Mouse (Mus musculus) cerebellum, adult 9-11 months (tissue): ENCODE measurements around the gene Tmod3.
"Not testable (repeated sequence)": the region's sequence is repeated elsewhere in the genome, so short reads cannot be mapped to it uniquely, and the experiment has no call there.

Experiments used
- DNase-seq: peaks from one replicate; pipeline ENCODE4 v3.0.0; 2022

Gene Tmod3

DNA sequence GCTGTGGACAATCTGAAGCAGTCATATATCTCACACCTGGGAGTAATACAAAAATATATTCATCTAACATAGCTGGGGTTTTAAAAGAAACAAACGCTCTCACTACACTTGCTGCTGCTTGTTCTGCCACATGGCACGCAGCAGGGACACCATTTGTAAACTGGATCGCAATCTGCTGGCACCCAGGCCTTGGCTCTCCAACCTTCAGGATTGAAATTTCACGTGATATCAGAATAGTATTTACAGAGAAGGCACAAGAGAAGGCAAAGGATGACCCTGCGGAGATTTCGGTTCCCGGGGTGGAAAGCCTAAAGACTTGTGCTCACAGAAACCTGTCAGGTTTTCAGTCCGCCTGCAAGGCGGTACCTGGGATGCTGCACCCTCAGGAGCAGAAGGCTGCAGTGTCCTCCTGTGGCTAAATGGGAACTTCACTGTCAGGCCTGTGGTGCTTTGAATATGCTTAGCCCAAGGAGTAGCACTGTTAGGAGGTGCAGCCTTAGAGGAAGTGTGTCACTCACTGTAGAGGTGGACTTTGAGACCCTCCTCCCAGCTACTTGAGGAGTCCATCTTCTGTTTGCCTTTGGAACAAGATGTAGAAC lies 65.0 kb downstream of the Tmod3 start:
- peak; percentile 84 for DNase-seq

DNA sequence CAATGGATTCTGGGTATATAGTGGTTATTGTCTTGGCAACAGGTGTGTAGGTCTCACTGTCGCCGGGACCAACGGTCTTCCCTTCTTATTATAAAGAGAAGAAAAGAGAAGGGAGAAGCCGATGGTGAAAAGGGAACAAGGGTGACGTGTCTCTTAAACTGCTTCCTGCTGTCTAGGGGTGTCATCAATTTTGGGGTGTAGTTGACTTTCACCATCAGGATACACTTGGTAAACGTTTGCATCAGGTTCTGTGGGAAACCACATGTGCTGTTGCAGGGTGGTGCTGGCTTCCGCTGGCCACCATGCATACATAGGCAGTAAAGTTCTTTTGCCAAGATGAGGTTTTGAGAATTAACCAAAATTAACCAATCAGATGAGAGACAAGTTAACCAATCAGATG lies 71.2 kb downstream of the Tmod3 start:
- DNase-seq: not testable (repeated sequence)

DNA sequence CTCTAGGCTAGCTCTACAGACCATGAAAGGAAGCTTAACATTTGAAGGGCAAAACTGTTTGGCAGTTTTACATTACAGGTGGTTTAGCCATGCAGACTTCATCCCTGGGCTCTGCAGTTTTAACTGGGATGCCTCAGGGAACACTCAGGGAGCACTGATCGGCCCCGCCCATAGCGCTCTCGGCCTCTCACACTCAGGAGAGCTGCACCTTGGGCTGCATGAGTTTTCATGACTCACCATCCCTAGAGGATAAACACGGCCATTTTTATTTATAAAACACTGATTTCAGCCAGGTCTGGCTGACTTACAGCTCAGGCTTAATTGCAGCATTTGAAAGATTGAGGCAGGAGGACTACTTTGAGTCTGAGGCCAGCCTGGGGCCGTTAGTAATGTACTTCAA lies 74.2 kb downstream of the Tmod3 start:
- no peak for DNase-seq

DNA sequence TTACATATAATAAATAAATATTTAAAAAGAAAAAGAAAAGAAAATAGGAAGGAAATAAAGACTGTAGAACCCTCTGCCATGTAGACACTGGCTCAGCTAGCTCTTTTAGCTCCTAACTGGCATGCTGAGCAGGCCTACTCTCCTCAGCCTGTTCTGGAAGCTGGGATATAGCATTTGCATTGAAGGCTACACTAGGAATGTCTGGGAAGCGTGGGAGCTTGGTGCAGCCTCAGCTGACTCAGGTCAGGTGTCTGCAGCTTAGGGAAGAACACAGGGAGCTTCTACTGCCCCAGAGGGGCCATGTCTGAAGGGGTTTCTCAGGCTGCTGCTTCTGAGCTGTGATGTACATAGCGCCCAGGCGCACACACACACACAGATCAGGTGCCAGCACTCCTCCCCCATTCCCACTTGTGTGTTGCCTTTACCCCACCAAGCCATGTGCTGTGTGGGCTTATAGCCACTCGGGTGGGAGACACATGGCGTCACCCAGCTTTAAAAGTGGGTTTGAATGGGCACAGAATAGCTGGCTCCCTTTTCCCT lies 78.9 kb downstream of the Tmod3 start:
- DNase-seq: no peak

DNA sequence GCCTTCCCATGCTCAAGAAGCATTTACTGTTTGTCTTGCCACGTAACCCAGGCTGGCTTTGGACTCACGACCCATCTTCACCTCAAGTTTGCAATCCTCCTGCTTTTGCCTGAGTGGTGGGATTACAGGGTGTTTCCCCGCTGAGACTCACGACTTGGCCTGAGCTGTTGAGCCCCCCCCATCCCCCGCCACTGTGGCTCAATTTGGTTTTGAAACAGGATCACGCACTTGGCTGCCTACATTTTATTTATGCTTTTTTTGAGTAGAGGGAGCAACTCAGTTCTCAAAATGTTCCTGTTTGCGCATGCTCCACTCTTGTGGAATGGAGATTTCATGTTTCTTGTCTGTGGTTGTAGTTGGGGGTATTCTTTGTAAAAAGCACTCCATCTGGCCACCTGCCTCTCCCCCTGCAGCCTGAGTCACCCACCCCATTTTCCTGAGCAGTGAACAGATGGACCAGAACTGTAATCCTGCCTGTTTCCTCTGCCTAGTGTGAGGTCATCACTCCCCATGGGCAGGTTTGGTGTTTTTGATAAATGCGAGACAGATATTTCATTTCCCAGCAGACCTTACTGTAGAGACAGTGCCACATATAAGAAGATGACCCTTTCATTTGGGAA lies 80.2 kb downstream of the Tmod3 start:
- DNase-seq: peak; percentile 89

DNA sequence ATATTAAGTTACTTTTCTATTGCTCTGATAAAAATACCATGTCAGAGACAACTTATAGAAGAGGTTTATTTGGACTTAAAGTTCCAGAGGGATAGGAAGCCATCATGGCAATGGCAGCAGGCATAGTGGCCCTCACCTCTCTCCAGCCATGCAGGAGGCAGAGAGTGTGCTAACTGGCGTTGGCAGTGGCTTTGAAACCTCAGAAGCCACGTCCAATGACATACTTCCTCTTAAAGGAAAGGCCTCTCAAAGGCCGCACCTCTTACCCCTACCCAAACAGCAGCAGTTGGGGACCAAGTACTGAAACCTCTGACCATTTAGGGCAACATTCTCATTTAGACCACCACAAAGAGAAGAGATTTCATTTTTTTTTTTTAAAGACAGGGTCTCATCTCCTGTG lies 82.2 kb downstream of the Tmod3 start:
- DNase-seq: no peak

DNA sequence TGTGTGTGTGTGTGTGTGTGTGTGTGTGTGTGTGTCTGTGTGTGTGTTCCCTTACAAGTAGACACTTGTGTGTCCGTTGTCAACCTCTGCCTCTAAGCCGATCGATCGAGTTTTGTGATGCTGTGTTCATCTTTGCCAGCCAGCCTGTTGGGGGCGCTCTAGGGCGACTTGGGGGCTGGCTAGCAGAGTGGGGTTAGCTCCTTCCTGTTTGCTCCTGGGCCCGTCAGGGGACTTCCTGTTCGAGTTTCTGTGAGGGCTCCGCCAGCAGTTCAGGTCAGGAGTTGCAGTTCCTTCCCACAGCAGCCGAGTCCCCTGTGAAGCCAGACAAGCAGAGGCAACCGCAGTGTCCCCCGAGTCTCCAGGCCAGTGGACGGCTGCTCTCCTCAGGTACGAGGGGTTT lies 91.2 kb downstream of the Tmod3 start:
- no peak for DNase-seq

DNA sequence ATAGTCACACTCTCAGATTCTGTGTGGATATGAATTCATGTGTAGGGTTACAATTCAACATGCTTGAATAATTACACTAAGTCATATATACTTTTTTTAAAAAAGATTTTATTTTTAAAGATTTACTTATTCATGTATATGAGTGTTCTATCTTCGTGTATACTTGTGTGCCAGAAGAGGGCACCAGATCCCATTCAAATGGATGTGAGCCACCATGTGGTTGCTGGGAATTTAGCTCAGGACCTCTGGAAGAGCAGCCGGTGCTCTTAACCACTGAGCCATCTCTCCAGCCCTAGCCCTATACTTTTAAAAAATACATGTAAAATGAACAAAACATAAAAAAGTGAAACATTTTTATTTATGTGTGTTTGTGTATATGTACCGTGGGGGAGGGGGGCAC lies 91.9 kb downstream of the Tmod3 start:
- DNase-seq: no peak

DNA sequence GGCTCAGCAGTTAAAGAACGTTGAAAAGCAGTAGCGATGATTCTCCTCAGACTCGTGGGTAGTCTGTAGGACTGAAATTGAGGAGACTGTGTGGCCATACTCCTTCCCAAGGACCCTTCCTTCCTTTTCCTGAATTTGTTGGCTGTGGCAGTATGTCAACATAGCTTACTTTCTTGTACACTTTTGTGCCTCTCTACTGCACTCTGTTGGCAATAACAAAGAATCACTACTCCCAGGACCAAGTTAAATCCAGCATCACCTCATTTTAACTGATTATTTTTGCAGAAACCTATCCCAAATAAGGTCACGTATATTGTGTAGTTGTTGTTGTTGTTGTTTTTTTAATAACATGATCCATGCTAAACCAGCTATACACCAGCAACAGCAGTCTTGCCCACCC lies 92.8 kb downstream of the Tmod3 start:
- DNase-seq: no peak

DNA sequence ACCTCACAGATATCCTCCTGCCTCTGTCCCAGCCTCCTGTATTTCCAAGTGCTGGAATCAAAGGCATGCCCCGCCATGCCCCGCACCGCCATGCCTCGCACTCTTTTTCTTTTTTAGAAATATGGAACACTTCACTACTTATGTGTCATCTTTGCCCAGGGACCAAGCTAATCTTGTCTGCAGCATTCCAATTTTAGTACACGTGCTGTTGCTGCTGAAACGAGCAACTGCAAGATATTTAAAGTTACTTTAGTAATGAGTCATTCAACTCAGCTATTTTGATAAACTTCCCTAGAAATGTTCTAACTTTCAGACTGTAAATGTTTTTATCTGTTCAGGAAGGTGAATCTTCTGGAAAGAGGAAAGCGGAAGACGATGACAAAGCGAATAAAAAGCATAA lies 93.6 kb downstream of the Tmod3 start:
- no peak for DNase-seq

DNA sequence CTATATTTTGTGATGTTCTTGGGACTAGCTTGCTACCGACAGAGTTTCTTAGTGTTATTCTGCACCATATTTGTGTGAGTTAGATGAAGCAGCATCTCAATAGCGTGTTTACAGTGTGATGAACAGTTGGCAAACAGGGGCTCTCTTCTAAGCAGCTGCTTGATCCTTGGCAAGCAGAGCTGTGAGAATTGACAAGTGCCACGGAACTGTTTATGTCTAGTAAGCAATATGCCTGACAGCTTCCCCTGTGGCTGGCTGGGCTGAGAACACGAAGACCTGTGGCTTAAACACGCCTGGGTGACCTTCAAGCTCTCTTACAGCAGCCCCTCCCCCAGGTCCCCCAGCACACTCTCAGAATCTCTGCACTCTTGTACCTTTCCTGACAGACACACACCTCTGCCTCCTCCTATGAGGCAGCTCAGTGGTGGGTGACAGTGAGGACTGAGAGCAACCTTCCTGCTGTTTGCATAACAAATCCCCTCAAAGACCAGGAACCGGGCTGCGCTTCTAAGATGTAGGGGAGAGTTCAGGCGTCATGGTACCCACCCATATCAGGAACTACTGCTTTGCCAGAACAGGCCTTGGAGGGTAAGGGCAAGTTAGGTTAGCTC lies 96.3 kb downstream of the Tmod3 start:
- no peak for DNase-seq

DNA sequence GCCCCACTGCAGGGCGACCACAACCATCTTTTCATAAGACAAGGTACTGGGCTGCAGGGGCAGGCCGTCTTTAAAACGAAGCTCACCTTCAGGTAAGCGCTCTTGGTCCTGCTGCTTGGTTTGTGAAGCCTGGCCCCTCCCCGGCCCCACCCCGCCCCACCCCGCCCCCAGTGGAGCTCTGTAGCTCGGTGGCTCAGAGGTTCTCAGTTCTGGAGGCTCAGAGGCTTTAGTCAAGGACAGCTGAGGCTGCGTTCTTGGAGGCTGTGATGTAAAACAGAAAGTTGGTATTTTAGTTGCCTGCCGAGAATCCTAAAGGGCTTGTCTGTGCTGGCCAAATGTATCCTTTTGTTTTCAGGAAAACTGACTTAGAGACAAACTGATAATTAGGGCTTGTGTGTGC lies 103.8 kb downstream of the Tmod3 start:
- DNase-seq: no peak

DNA sequence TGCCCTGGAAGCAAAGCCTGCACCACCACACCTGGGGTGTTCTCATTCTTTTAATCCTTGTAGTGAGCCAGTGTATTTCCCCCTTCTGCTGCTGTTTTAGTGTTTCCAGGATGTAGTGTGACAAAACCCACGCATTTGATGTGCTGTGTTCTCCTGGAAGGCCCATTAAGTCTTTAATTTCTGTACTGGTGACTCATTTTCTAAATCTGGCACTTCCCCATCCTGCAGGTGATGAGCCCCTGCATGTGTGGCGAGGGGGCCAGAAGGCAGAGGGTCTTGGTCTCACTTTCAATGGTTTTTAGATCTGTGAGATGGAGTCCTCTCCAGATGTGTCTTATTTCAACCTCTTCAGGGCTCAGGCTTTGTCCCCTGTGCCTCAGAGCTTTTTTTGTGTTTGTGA lies 105.5 kb downstream of the Tmod3 start:
- DNase-seq: no peak

DNA sequence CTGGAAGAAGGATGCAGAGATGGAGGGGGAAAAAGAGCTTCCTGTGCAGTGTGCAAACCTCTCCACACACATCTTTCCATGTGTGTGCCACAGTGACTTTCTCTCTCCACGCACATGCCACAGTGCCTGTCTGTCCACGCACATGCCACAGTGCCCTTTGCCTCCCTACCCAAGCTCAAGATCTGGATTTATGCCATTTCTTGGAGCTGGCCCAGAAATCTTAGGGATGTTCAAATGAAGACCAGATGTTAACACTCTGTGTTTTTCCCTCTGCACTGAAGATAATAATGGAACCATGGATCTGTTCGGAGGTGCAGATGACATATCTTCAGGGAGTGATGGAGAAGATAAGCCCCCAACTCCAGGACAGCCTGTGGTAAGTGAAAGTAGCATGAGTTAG lies 111.4 kb downstream of the Tmod3 start:
- DNase-seq: no peak
